In genomic region chr2:18205118-18205517, GRCm38 (mm10) we compare ENCODE assay signal across 10 mouse cellular contexts.
DNase-seq lines count a peak whose midpoint lies in the region; TF ChIP-seq lines count a peak whose summit lies in the region.
"Had no signal": no experiment of that assay in that cellular context is flagged by ENCODE, and none has a peak within 500 bp of the region (broad histone marks: within the 10 kb centered on the region; RNA-seq: fewer than 3 reads in every experiment).

No protein-coding gene starts in this region.

- DNase-seq in layer of hippocampus, adult 11-12 months (ENCODE audit: low spot score), result peak; percentile 61
- DNase-seq in layer of hippocampus, adult 9-10 months (ENCODE audit: low spot score), result no peak
- peak; percentile 70 for DNase-seq in ES-E14 (ENCODE audit: low read depth, low spot score)
- DNase-seq in c-Kit-positive CD71-positive TER-119-positive erythroid progenitor cells, embryonic 14.5 days (ENCODE audit: low spot score), result peak; percentile 53
- peak; percentile 41 to 46 for DNase-seq in heart, adult 9 months (ENCODE audit: low spot score in 2 of 2)
- peak; percentile 30 for DNase-seq in layer of hippocampus, adult 9-11 months
- DNase-seq in natural killer cell, adult 2 months (ENCODE audit: low spot score in 2 of 2), result peak; percentile 36 to 68
- DNase-seq in thymus, postnatal 25 days, result peak; percentile 78

- in situ Hi-C loops in ES-E14 (cut with MboI; ENCODE audit: low sequenced_read_pairs in 2 of 2, unreplicated experiment in 2 of 2), result no loop called here

- no peak overlapping the region for H3K9ac ChIP-seq in ES-E14 (ENCODE audit: insufficient read depth, low read depth, low read length, poor library complexity, severe bottlenecking)
- H3K9ac ChIP-seq: embryonic facial prominence, embryonic 15.5 days; liver, embryonic 15.5 days had no signal

- H3K4me1 ChIP-seq in ES-E14 (ENCODE audit: control insufficient read depth in 2 of 2, insufficient read depth in 2 of 2, low read length in 2 of 2, poor library complexity in 1 of 2), result no peaks in the 10 kb centered on the region
- H3K4me1 ChIP-seq: embryonic facial prominence, embryonic 15.5 days; liver, embryonic 15.5 days had no signal

- no peak overlapping the region for H3K4me3 ChIP-seq in ES-E14 (ENCODE audit: insufficient read depth in 1 of 2, low read depth in 1 of 2, low read length in 2 of 2, poor library complexity in 1 of 2, severe bottlenecking in 1 of 2)
- H3K4me3 ChIP-seq: embryonic facial prominence, embryonic 15.5 days; liver, embryonic 15.5 days had no signal

- H3K36me3 ChIP-seq in ES-E14 (ENCODE audit: control insufficient read depth, insufficient read depth, low read length, poor library complexity, severe bottlenecking), result peaks cover 27% of the 10 kb centered on the region

- no peak overlapping the region for H3K27ac ChIP-seq in ES-E14 (ENCODE audit: insufficient read depth, low read depth, low read length, poor library complexity, severe bottlenecking)
- H3K27ac ChIP-seq: embryonic facial prominence, embryonic 15.5 days; liver, embryonic 15.5 days had no signal

- no peaks in the 10 kb centered on the region for H3K9me3 ChIP-seq in ES-E14 (ENCODE audit: control insufficient read depth, insufficient read depth, low read depth, low read length)
- H3K9me3 ChIP-seq: embryonic facial prominence, embryonic 15.5 days; liver, embryonic 15.5 days had no signal

TF ChIP-seq in ES-E14, 5 proteins besides CTCF, POLR2A, EP300 and RAD21:
- TF ChIP-seq ZC3H11A (IDR thresholded peaks at IDR 0.05; ENCODE audit: borderline replicate concordance, low read depth, low read length) (peak; percentile 41; the same call in 1 of the 2 replicates), ZNF384 (IDR thresholded peaks at IDR 0.05; ENCODE audit: low read depth, low read length) (no peak)
